Mouse (Mus musculus) G1E (cell line): ENCODE data around the gene Polh.

ENCODE experiments used
- CTCF ChIP-seq: IDR thresholded peaks from 2 replicates; pipeline ENCODE4 v1.5.1; 2012; ENCODE audit warnings: low read depth, low read length, inconsistent platforms, mixed read lengths
- GATA1 ChIP-seq: IDR thresholded peaks from 2 replicates; pipeline ENCODE4 v1.6.1; 2012; ENCODE audit warnings: borderline replicate concordance, low read length, inconsistent platforms, mixed read lengths
- POLR2AphosphoS5 ChIP-seq: IDR thresholded peaks from 2 replicates; pipeline ENCODE4 v1.6.1; 2012; ENCODE audit warnings: low read depth, low read length, inconsistent platforms; ENCODE audit not compliant: insufficient replicate concordance
- TAL1 ChIP-seq: conservative IDR thresholded peaks from 2 replicates; pipeline ENCODE4 v1.6.1; 2012; ENCODE audit warnings: low read depth, low read length, inconsistent platforms, mixed read lengths

DNA sequence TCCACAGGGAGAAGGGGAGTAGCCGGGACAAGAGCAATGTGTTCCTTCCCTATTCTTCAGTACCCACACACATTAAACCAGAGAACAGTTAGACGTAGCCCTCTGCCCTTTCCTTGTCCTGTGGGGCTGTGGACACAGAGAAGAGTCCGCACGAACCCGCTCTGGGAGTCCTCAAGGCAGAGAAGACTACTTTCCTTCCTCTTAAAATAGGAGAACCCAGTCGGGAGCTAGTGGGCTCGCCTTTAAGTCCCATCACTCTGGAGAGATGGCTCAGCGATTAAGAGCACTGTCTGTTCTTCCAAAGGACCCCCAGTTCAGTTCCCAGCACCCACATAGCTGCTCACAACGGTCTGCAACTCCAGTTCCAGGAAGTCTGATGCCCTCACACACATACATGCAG, 40.7 kb downstream of the Polh start:
- TF ChIP-seq CTCF (no peak), POLR2AphosphoS5 (no peak), TAL1 (no peak), GATA1 (no peak)
